In genomic region chr9:119352060-119352459, GRCm38 (mm10) we compare ENCODE assay signal across 8 mouse cellular contexts. TPM values are rescaled to one million over a fixed set of nuclear protein-coding genes. Genes with fewer than 3 reads are reported as not detected.
DNase-seq lines count a peak whose midpoint lies in the region; ATAC-seq and TF ChIP-seq lines count a peak whose summit lies in the region.

No protein-coding gene starts in this region.

- no peaks in the 10 kb centered on the region for H3K4me1 ChIP-seq in ES-Bruce4 (ENCODE audit: control insufficient read depth, insufficient read depth, low read length)
- H3K4me1 ChIP-seq in forebrain, embryonic 12.5 days: no peaks in the 10 kb centered on the region
- no peaks in the 10 kb centered on the region for H3K4me1 ChIP-seq in liver, postnatal 0 days (ENCODE audit: insufficient read depth)

- no peaks in the 10 kb centered on the region for H3K9me3 ChIP-seq in ES-Bruce4 (replicated peaks; ENCODE audit: control insufficient read depth, insufficient read depth, low read length, poor library complexity, severe bottlenecking)
- H3K9me3 ChIP-seq in forebrain, embryonic 12.5 days: no peaks in the 10 kb centered on the region
- H3K9me3 ChIP-seq in liver, postnatal 0 days (ENCODE audit: low read length): no peaks in the 10 kb centered on the region

- no peak overlapping the region for H3K4me3 ChIP-seq in ES-Bruce4 (ENCODE audit: low read depth, low read length)
- H3K4me3 ChIP-seq in forebrain, embryonic 12.5 days (replicated peaks): no peak overlapping the region
- no peak overlapping the region for H3K4me3 ChIP-seq in liver, postnatal 0 days (ENCODE audit: low read depth, low read length)

- H3K9ac ChIP-seq in ES-Bruce4 (ENCODE audit: low read depth, poor library complexity, severe bottlenecking): no peak overlapping the region
- no peak overlapping the region for H3K9ac ChIP-seq in forebrain, embryonic 12.5 days
- H3K9ac ChIP-seq in liver, postnatal 0 days (replicated peaks): no peak overlapping the region

- TF ChIP-seq CTCF in ES-Bruce4 (IDR thresholded peaks at IDR 0.05; ENCODE audit: low read depth, low read length): peak; percentile 97
- peak; percentile 94 for TF ChIP-seq CTCF in liver, postnatal 0 days (IDR thresholded peaks at IDR 0.05; ENCODE audit: low read depth)

- no peaks in the 10 kb centered on the region for H3K27me3 ChIP-seq in ES-Bruce4 (ENCODE audit: control insufficient read depth, insufficient read depth, low read length, poor library complexity, severe bottlenecking)
- no peaks in the 10 kb centered on the region for H3K27me3 ChIP-seq in forebrain, embryonic 12.5 days
- H3K27me3 ChIP-seq in liver, postnatal 0 days (ENCODE audit: insufficient read depth, low read length): no peaks in the 10 kb centered on the region

- WGBS in forebrain, embryonic 12.5 days: 25% methylated on average over 4 of the region's 4 CpGs
- 14% methylated on average over 4 of the region's 4 CpGs for WGBS in liver, postnatal 0 days (ENCODE audit: insufficient replicate concordance)

- DNase-seq in c-Kit-positive CD71-negative TER-119-negative erythroid progenitor cells, embryonic 14.5 days (ENCODE audit: low read depth): peak; percentile 56
- peak; percentile 73 to 90 for DNase-seq in heart, postnatal 10 days
- peak; percentile 89 to 92 for DNase-seq in kidney, postnatal 25 days
- DNase-seq in liver, postnatal 0 days: peak; percentile 90
- peak; percentile 65 for DNase-seq in testis, postnatal 14 days (ENCODE audit: low spot score)

- ATAC-seq in forebrain, embryonic 12.5 days (ENCODE audit: low FRiP score): peak; percentile 72
- ATAC-seq in liver, postnatal 0 days: peak; percentile 79
- ATAC-seq in neutrophil, adult 5-6 weeks (ENCODE audit: extremely low read depth, insufficient number of reproducible peaks, low FRiP score, poor library complexity, severe bottlenecking): peak; percentile 76

- TF ChIP-seq EP300 in ES-Bruce4 (IDR thresholded peaks at IDR 0.05; ENCODE audit: insufficient read depth, low read depth, low read length): no peak
- no peak for TF ChIP-seq EP300 in liver, postnatal 0 days (IDR thresholded peaks at IDR 0.05; ENCODE audit: low read depth)

- no peak overlapping the region for H3K4me2 ChIP-seq in forebrain, embryonic 12.5 days
- no peak overlapping the region for H3K4me2 ChIP-seq in liver, postnatal 0 days (ENCODE audit: low read depth, low read length)

- H3K27ac ChIP-seq in ES-Bruce4 (ENCODE audit: insufficient read depth, low read length): no peak overlapping the region
- H3K27ac ChIP-seq in forebrain, embryonic 12.5 days: no peak overlapping the region
- no peak overlapping the region for H3K27ac ChIP-seq in liver, postnatal 0 days (ENCODE audit: low read depth)

- TF ChIP-seq POLR2A in ES-Bruce4 (IDR thresholded peaks at IDR 0.05; ENCODE audit: insufficient read depth, low read length): no peak

- H3K36me3 ChIP-seq in ES-Bruce4 (ENCODE audit: control insufficient read depth, insufficient read depth, low read length, poor library complexity, severe bottlenecking): no peaks in the 10 kb centered on the region
- H3K36me3 ChIP-seq in forebrain, embryonic 12.5 days (replicated peaks): peaks cover 35% of the 10 kb centered on the region
- H3K36me3 ChIP-seq in liver, postnatal 0 days (replicated peaks; ENCODE audit: insufficient read depth, low read length): peaks cover 22% of the 10 kb centered on the region

- intact Hi-C loops in heart, postnatal 10 days (cut with DNase I): loop anchor here (2.0 to 5.0 kb wide), 3 partner anchors 75 to 245 kb away; partner anchors contain the start of gene Acaa1b

RNA-seq across cellular contexts. Expression of gene Xylb, which starts 5.1 kb away (rescaled TPM):
- 7.8 and 7.9 TPM in 2 replicates for polyA plus RNA-seq in ES-Bruce4 (2011; ENCODE audit: insufficient read depth, insufficient read length, low read depth, missing spikeins)
- 7.0 and 7.4 TPM in 2 replicates for polyA plus RNA-seq in forebrain, embryonic 12.5 days (2016; fragmentation: Nextera tagmentation; extraction: Ambion mirVana)
- total RNA-seq in heart, postnatal 10 days (2021): under 1 TPM; 0.52 to 0.57 TPM
- polyA plus RNA-seq in liver, postnatal 0 days (2015; fragmentation: Nextera tagmentation; extraction: Ambion mirVana): 8.2 and 9.2 TPM in 2 replicates
- total RNA-seq in neutrophil, adult 5-6 weeks (2017): 0.12 and 0.61 TPM in 2 replicates

RNA-seq across cellular contexts. Expression of gene Myd88, which starts 10.8 kb away (rescaled TPM):
- polyA plus RNA-seq in ES-Bruce4 (2011; ENCODE audit: insufficient read depth, insufficient read length, low read depth, missing spikeins): 6.2 and 7.0 TPM in 2 replicates
- 5.6 and 5.9 TPM in 2 replicates for polyA plus RNA-seq in forebrain, embryonic 12.5 days (2016; fragmentation: Nextera tagmentation; extraction: Ambion mirVana)
- 10 to 100 TPM; 16.1 to 20.8 TPM for total RNA-seq in heart, postnatal 10 days (2021)
- polyA plus RNA-seq in liver, postnatal 0 days (2015; fragmentation: Nextera tagmentation; extraction: Ambion mirVana): 15.6 and 16.7 TPM in 2 replicates
- total RNA-seq in neutrophil, adult 5-6 weeks (2017): 150 and 157 TPM in 2 replicates

RNA-seq across cellular contexts. Expression of gene Acaa1a, which starts 12.6 kb away (rescaled TPM):
- polyA plus RNA-seq in ES-Bruce4 (2011; ENCODE audit: insufficient read depth, insufficient read length, low read depth, missing spikeins): 20.7 and 23.9 TPM in 2 replicates
- polyA plus RNA-seq in forebrain, embryonic 12.5 days (2016; fragmentation: Nextera tagmentation; extraction: Ambion mirVana): 73.4 and 75.9 TPM in 2 replicates
- 10 to 100 TPM; 78.6 to 80.0 TPM for total RNA-seq in heart, postnatal 10 days (2021)
- polyA plus RNA-seq in liver, postnatal 0 days (2015; fragmentation: Nextera tagmentation; extraction: Ambion mirVana): 132 and 141 TPM in 2 replicates
- total RNA-seq in neutrophil, adult 5-6 weeks (2017): 66.7 and 68.1 TPM in 2 replicates

RNA-seq across cellular contexts. Expression of gene Slc22a14, which starts 13.3 kb away (rescaled TPM):
- polyA plus RNA-seq in ES-Bruce4 (2011; ENCODE audit: insufficient read depth, insufficient read length, low read depth, missing spikeins): not detected in 2 replicates
- not detected in 2 replicates for polyA plus RNA-seq in forebrain, embryonic 12.5 days (2016; fragmentation: Nextera tagmentation; extraction: Ambion mirVana)
- under 1 TPM in 1 of 2 experiments, not detected in 1; 0.32 TPM for total RNA-seq in heart, postnatal 10 days (2021)
- polyA plus RNA-seq in liver, postnatal 0 days (2015; fragmentation: Nextera tagmentation; extraction: Ambion mirVana): not detected in 2 replicates
- total RNA-seq in neutrophil, adult 5-6 weeks (2017): not detected in 2 replicates

RNA-seq across cellular contexts. Expression of gene Oxsr1, which starts 29.8 kb away (rescaled TPM):
- polyA plus RNA-seq in ES-Bruce4 (2011; ENCODE audit: insufficient read depth, insufficient read length, low read depth, missing spikeins): 85.3 and 86.3 TPM in 2 replicates
- 19.9 and 21.6 TPM in 2 replicates for polyA plus RNA-seq in forebrain, embryonic 12.5 days (2016; fragmentation: Nextera tagmentation; extraction: Ambion mirVana)
- 10 to 100 TPM; 37.6 to 37.9 TPM for total RNA-seq in heart, postnatal 10 days (2021)
- 3.8 and 4.1 TPM in 2 replicates for polyA plus RNA-seq in liver, postnatal 0 days (2015; fragmentation: Nextera tagmentation; extraction: Ambion mirVana)
- total RNA-seq in neutrophil, adult 5-6 weeks (2017): 48.7 and 49.3 TPM in 2 replicates
